Mouse (Mus musculus) MEL (cell line): ENCODE results near the gene Tmem175.

Source experiments
- CTCF ChIP-seq, 3 experiments: IDR thresholded peaks in 2 of 3; conservative IDR thresholded peaks in 1 of 3; 2 replicates each; pipeline ENCODE4 v1.5.1; 2011 to 2012; ENCODE audit warnings: low read length in 3 of 3, low read depth in 2 of 3, mild to moderate bottlenecking in 2 of 3, improper control_type of control experiment in 1 of 3, inconsistent platforms in 1 of 3, mixed read lengths in 1 of 3, moderate library complexity in 1 of 3; ENCODE audit not compliant: control insufficient read depth in 1 of 3, insufficient read depth in 1 of 3, poor library complexity in 1 of 3, severe bottlenecking in 1 of 3
- JUND ChIP-seq: IDR thresholded peaks from 2 replicates; pipeline ENCODE4 v1.6.1; 2011; ENCODE audit warnings: low read depth, mild to moderate bottlenecking, improper control_type of control experiment, low read length
- POLR2A ChIP-seq, 2 experiments: IDR thresholded peaks; 2 replicates each; pipeline ENCODE4 v1.6.1; 2011 to 2012; ENCODE audit warnings: low read length in 2 of 2, mild to moderate bottlenecking in 2 of 2, control low read depth in 1 of 2, improper control_type of control experiment in 1 of 2, low read depth in 1 of 2, moderate library complexity in 1 of 2; ENCODE audit not compliant: control insufficient read depth in 1 of 2, insufficient read depth in 1 of 2, poor library complexity in 1 of 2
- RAD21 ChIP-seq: IDR thresholded peaks from 2 replicates; pipeline ENCODE4 v1.6.1; 2011; ENCODE audit warnings: mild to moderate bottlenecking, low read depth, low read length, improper control_type of control experiment
- RCOR1 ChIP-seq: IDR thresholded peaks from 2 replicates; pipeline ENCODE4 v1.6.1; 2012; ENCODE audit warnings: low read depth, mild to moderate bottlenecking, inconsistent platforms, low read length, improper control_type of control experiment
- TBP ChIP-seq: IDR thresholded peaks from 2 replicates; pipeline ENCODE4 v1.8.0; 2011; ENCODE audit warnings: low read depth, low read length, improper control_type of control experiment
- USF2 ChIP-seq, 2 experiments: IDR thresholded peaks; 2 replicates each; pipeline ENCODE4 v1.6.1; 2011 to 2012; ENCODE audit warnings: improper control_type of control experiment in 2 of 2, low read length in 2 of 2, borderline replicate concordance in 1 of 2, inconsistent platforms in 1 of 2, low read depth in 1 of 2, mild to moderate bottlenecking in 1 of 2; ENCODE audit not compliant: insufficient read depth in 1 of 2
- ZKSCAN1 ChIP-seq: IDR thresholded peaks from 2 replicates; pipeline ENCODE4 v1.6.1; 2012; ENCODE audit warnings: low read depth, mild to moderate bottlenecking, inconsistent platforms, low read length, improper control_type of control experiment, moderate library complexity

GRCm38 (mm10) chr5:108633676-108634075 lies 4.1 kb downstream of the Tmem175 start:
- no peak for TF ChIP-seq TBP
- TF ChIP-seq USF2 (IDR thresholded peaks at IDR 0.05; ENCODE audit: borderline replicate concordance in 1 of 2, insufficient read depth in 1 of 2, low read depth in 1 of 2, low read length in 2 of 2): no peak
- TF ChIP-seq POLR2A (IDR thresholded peaks at IDR 0.05; ENCODE audit: control insufficient read depth in 1 of 2, insufficient read depth in 1 of 2, low read depth in 1 of 2, low read length in 2 of 2, poor library complexity in 1 of 2): no peak
- no peak for TF ChIP-seq CTCF (IDR thresholded peaks at IDR 0.05 in 2 of 3, conservative IDR thresholded peaks at IDR 0.05 in 1 of 3; ENCODE audit: control insufficient read depth in 1 of 3, insufficient read depth in 1 of 3, low read depth in 2 of 3, low read length in 3 of 3, poor library complexity in 1 of 3, severe bottlenecking in 1 of 3)
- TF ChIP-seq JUND: no peak
- no peak for TF ChIP-seq RAD21
- TF ChIP-seq RCOR1: no peak
- no peak for TF ChIP-seq ZKSCAN1
